Mouse (Mus musculus) midbrain, embryonic 15.5 days (tissue): ENCODE measurements around the gene Skp1a. TPM values are rescaled to one million over a fixed set of nuclear protein-coding genes. Genes with fewer than 3 reads are reported as not detected.

Experiments
- ATAC-seq: fragments of 200-750 bp; cut with Nextera tagmentation; replicated peaks from 2 replicates; pipeline ENCODE4 v1.8.0; 2017; ENCODE audit warnings: moderate TSS enrichment
- H3K27ac ChIP-seq: fragments of 300-500 bp; sonication (generic); 2 replicates; pipeline ENCODE4 v1.5.1; 2015; ENCODE audit warnings: mild to moderate bottlenecking, inconsistent platforms
- H3K27me3 ChIP-seq: fragments of 300-500 bp; sonication (generic); replicated peaks from 2 replicates; pipeline ENCODE4 v1.6.1; 2015; ENCODE audit warnings: inconsistent platforms
- H3K36me3 ChIP-seq: fragments of 300-500 bp; sonication (generic); replicated peaks from 2 replicates; pipeline ENCODE4 v1.6.1; 2015; ENCODE audit warnings: inconsistent platforms
- H3K4me1 ChIP-seq: fragments of 300-500 bp; sonication (generic); 2 replicates; pipeline ENCODE4 v1.6.1; 2015; ENCODE audit warnings: inconsistent platforms
- H3K4me2 ChIP-seq: fragments of 300-500 bp; sonication (generic); 2 replicates; pipeline ENCODE4 v1.6.1; 2015; ENCODE audit warnings: inconsistent platforms, mild to moderate bottlenecking, moderate library complexity
- H3K4me3 ChIP-seq: fragments of 300-500 bp; sonication (generic); 2 replicates; pipeline ENCODE4 v1.5.1; 2015; ENCODE audit warnings: mild to moderate bottlenecking, inconsistent platforms
- H3K9ac ChIP-seq: fragments of 300-500 bp; sonication (generic); 2 replicates; pipeline ENCODE4 v1.6.1; 2015; ENCODE audit warnings: mild to moderate bottlenecking, inconsistent platforms
- H3K9me3 ChIP-seq: fragments of 300-500 bp; sonication (generic); 2 replicates; pipeline ENCODE4 v1.6.1; 2016; ENCODE audit warnings: inconsistent platforms
- WGBS: fragments of 180-500 bp; shearing (Covaris S2); methylation state at CpG from one replicate; pipeline ENCODE4 v1.1.7; 2015; ENCODE audit warnings: mixed read lengths; 5-methylcytosine and 5-hydroxymethylcytosine counted together
- polyA plus RNA-seq: library from polyadenylated mRNA; unstranded; fragments of >200 nt; fragmentation: Nextera tagmentation; extraction: Ambion mirVana; gene quantifications from 2 replicates; pipeline ENCODE4 v1.2.1, GENCODE M21; 2015

The Skp1a gene
- polyA plus RNA-seq, 1 experiment from 2014 or later: 933 TPM

GRCm38 (mm10) chr11:52230694-52231093 is 1.1 kb upstream of the Skp1a start:
- no peaks in the 10 kb centered on the region for H3K9me3 ChIP-seq
- whole genome bisulfite sequencing: 55% methylated on average over 5 of the region's 5 CpGs
- H3K36me3 ChIP-seq: no peaks in the 10 kb centered on the region
- peaks cover 31% of the 10 kb centered on the region for H3K4me1 ChIP-seq
- H3K4me2 ChIP-seq: peak overlapping the region; percentile 67
- peak overlapping the region; percentile 100 for H3K27ac ChIP-seq
- no peak for ATAC-seq
- peak overlapping the region; percentile 93; the same call in 1 of the 2 replicates for H3K4me3 ChIP-seq
- H3K27me3 ChIP-seq: no peaks in the 10 kb centered on the region
- H3K9ac ChIP-seq: peak overlapping the region; percentile 94

GRCm38 (mm10) chr11:52233043-52233653 is 1.4 kb downstream of the Skp1a start:
- no peaks in the 10 kb centered on the region for H3K9me3 ChIP-seq
- no peak overlapping the region for H3K27ac ChIP-seq
- peaks cover 31% of the 10 kb centered on the region for H3K4me1 ChIP-seq
- peaks cover 10% of the 10 kb centered on the region; the same call in 1 of the 2 replicates for H3K36me3 ChIP-seq
- no peaks in the 10 kb centered on the region for H3K27me3 ChIP-seq
- 31% methylated on average over 3 of the region's 3 CpGs for WGBS
- H3K4me2 ChIP-seq: peak overlapping the region; percentile 67
- no peak for ATAC-seq
- H3K4me3 ChIP-seq: peak overlapping the region; percentile 93
- peak overlapping the region; percentile 94 for H3K9ac ChIP-seq

- no peak for ATAC-seq
- H3K4me1 ChIP-seq: peaks cover 31% of the 10 kb centered on the region
- H3K27me3 ChIP-seq: no peaks in the 10 kb centered on the region
- 94% methylated on average over 1 of the region's 1 CpGs for WGBS
- peaks cover 10% of the 10 kb centered on the region; the same call in 1 of the 2 replicates for H3K36me3 ChIP-seq
- no peak overlapping the region for H3K27ac ChIP-seq
- no peak overlapping the region for H3K4me3 ChIP-seq
- H3K4me2 ChIP-seq: peak overlapping the region; percentile 67; the same call in 1 of the 2 replicates
- H3K9me3 ChIP-seq: no peaks in the 10 kb centered on the region
- no peak overlapping the region for H3K9ac ChIP-seq
Observed at GRCm38 (mm10) chr11:52233906-52234305, 2.1 kb downstream of the Skp1a start.

- peaks cover 31% of the 10 kb centered on the region for H3K4me1 ChIP-seq
- H3K9ac ChIP-seq: no peak overlapping the region
- H3K9me3 ChIP-seq: no peaks in the 10 kb centered on the region
- H3K36me3 ChIP-seq: peaks cover 10% of the 10 kb centered on the region; the same call in 1 of the 2 replicates
- H3K4me2 ChIP-seq: no peak overlapping the region
- H3K27ac ChIP-seq: no peak overlapping the region
- no peaks in the 10 kb centered on the region for H3K27me3 ChIP-seq
- H3K4me3 ChIP-seq: no peak overlapping the region
- no peak for ATAC-seq
Observed at GRCm38 (mm10) chr11:52234509-52234908, 2.7 kb downstream of the Skp1a start.

GRCm38 (mm10) chr11:52240898-52241542 is 9.2 kb downstream of the Skp1a start:
- no peaks in the 10 kb centered on the region for H3K4me1 ChIP-seq
- H3K9ac ChIP-seq: no peak overlapping the region
- WGBS: 86% methylated on average over 4 of the region's 4 CpGs
- H3K4me3 ChIP-seq: no peak overlapping the region
- no peaks in the 10 kb centered on the region for H3K27me3 ChIP-seq
- no peaks in the 10 kb centered on the region for H3K9me3 ChIP-seq
- H3K27ac ChIP-seq: no peak overlapping the region
- no peak overlapping the region for H3K4me2 ChIP-seq
- no peak for ATAC-seq
- H3K36me3 ChIP-seq: peaks cover 31% of the 10 kb centered on the region

GRCm38 (mm10) chr11:52249452-52249851 is 17.7 kb downstream of the Skp1a start:
- Histone ChIP-seq H3K27ac (no peak overlapping the region), H3K4me1 (no peaks in the 10 kb centered on the region), H3K4me2 (no peak overlapping the region), H3K4me3 (no peak overlapping the region), H3K36me3 (peaks cover 18% of the 10 kb centered on the region; the same call in 1 of the 2 replicates), H3K27me3 (no peaks in the 10 kb centered on the region), H3K9me3 (no peaks in the 10 kb centered on the region), H3K9ac (no peak overlapping the region)
- WGBS: 95% methylated on average over 2 of the region's 2 CpGs
- no peak for ATAC-seq

- Histone ChIP-seq H3K27me3 (no peaks in the 10 kb centered on the region), H3K27ac (no peak overlapping the region), H3K9me3 (no peaks in the 10 kb centered on the region), H3K4me1 (no peaks in the 10 kb centered on the region), H3K4me3 (no peak overlapping the region), H3K4me2 (no peak overlapping the region), H3K9ac (no peak overlapping the region), H3K36me3 (peaks cover 6% of the 10 kb centered on the region; the same call in 1 of the 2 replicates)
- ATAC-seq: no peak
- WGBS: 76% methylated on average over 5 of the region's 5 CpGs
Observed at GRCm38 (mm10) chr11:52251770-52252169, 20.0 kb downstream of the Skp1a start.

GRCm38 (mm10) chr11:52252692-52253091 is 20.9 kb downstream of the Skp1a start:
- Histone ChIP-seq H3K27me3 (no peaks in the 10 kb centered on the region), H3K9ac (no peak overlapping the region), H3K4me3 (no peak overlapping the region), H3K4me2 (no peak overlapping the region), H3K9me3 (no peaks in the 10 kb centered on the region), H3K4me1 (no peaks in the 10 kb centered on the region), H3K27ac (no peak overlapping the region), H3K36me3 (peaks cover under 1% of the 10 kb centered on the region; the same call in 1 of the 2 replicates)
- no peak for ATAC-seq
- 67% methylated on average over 1 of the region's 1 CpGs for WGBS

GRCm38 (mm10) chr11:52253674-52254375 is 22.0 kb downstream of the Skp1a start:
- Histone ChIP-seq H3K4me2 (no peak overlapping the region), H3K9ac (no peak overlapping the region), H3K9me3 (no peaks in the 10 kb centered on the region), H3K4me3 (no peak overlapping the region), H3K27me3 (no peaks in the 10 kb centered on the region), H3K36me3 (no peaks in the 10 kb centered on the region; the same call in 1 of the 2 replicates), H3K27ac (no peak overlapping the region), H3K4me1 (no peaks in the 10 kb centered on the region)
- 65% methylated on average over 11 of the region's 11 CpGs for WGBS
- ATAC-seq: peak; percentile 86

GRCm38 (mm10) chr11:52255077-52255476 is 23.3 kb downstream of the Skp1a start:
- H3K27ac ChIP-seq: no peak overlapping the region
- no peak overlapping the region for H3K4me2 ChIP-seq
- H3K36me3 ChIP-seq: no peaks in the 10 kb centered on the region
- H3K27me3 ChIP-seq: no peaks in the 10 kb centered on the region
- no peak overlapping the region for H3K4me3 ChIP-seq
- H3K9me3 ChIP-seq: no peaks in the 10 kb centered on the region
- no peak for ATAC-seq
- H3K9ac ChIP-seq: no peak overlapping the region
- H3K4me1 ChIP-seq: no peaks in the 10 kb centered on the region
- 93% methylated on average over 8 of the region's 8 CpGs for WGBS

GRCm38 (mm10) chr11:52257376-52257775 is 25.6 kb downstream of the Skp1a start:
- no peaks in the 10 kb centered on the region for H3K36me3 ChIP-seq
- no peak overlapping the region for H3K4me2 ChIP-seq
- no peak for ATAC-seq
- H3K27me3 ChIP-seq: no peaks in the 10 kb centered on the region
- no peak overlapping the region for H3K27ac ChIP-seq
- no peaks in the 10 kb centered on the region for H3K9me3 ChIP-seq
- no peak overlapping the region for H3K4me3 ChIP-seq
- H3K4me1 ChIP-seq: no peaks in the 10 kb centered on the region
- H3K9ac ChIP-seq: no peak overlapping the region
- 87% methylated on average over 3 of the region's 3 CpGs for WGBS

GRCm38 (mm10) chr11:52258711-52259110 is 26.9 kb downstream of the Skp1a start:
- Histone ChIP-seq H3K4me3 (no peak overlapping the region), H3K9ac (no peak overlapping the region), H3K4me1 (no peaks in the 10 kb centered on the region), H3K27me3 (no peaks in the 10 kb centered on the region), H3K9me3 (no peaks in the 10 kb centered on the region), H3K27ac (no peak overlapping the region), H3K36me3 (no peaks in the 10 kb centered on the region), H3K4me2 (no peak overlapping the region)
- no peak for ATAC-seq
- 76% methylated on average over 5 of the region's 5 CpGs for WGBS
